31 mouse cellular contexts compared by ENCODE assay signal in the genomic region with DNA sequence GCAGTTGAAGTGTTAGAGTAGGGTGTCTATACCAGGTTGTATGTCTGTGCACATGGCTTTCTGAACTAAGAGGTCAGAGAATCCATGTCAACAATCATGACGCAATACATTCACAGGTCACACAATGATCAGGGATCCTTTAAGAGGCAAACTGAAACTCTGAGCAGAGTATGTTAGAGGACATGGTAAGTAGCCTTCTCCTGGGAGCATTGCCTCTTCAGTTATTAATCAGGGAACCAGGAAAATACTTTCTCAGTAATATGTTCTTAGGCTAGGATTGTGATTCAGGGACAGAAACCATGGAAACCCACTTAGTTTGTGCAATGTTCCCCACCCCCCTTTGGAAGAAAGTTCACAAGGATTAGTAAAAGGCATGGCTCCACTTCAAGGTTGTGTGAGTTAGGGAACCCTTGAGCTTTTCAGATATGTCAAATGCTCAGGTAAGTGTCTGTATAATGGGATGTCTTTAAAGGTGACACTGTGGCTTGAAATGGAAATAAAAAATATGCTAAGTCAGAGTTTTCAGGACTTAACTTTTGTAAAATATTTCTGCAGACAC. TPM values are rescaled to one million over a fixed set of nuclear protein-coding genes. Genes with fewer than 3 reads are reported as not detected.
A peak's percentile ranks its signal among the peaks of the same experiment; 100 is the strongest.
DNase-seq lines count a peak whose midpoint lies in the region; ATAC-seq and TF ChIP-seq lines count a peak whose summit lies in the region.
"Had no signal": no experiment of that assay in that cellular context is flagged by ENCODE, and none has a peak within 500 bp of the region (broad histone marks: within the 10 kb centered on the region; RNA-seq: fewer than 3 reads in every experiment).

No protein-coding gene starts in this region.

- peaks cover 28% of the 10 kb centered on the region for H3K4me1 ChIP-seq in heart, embryonic 16.5 days (ENCODE audit: control insufficient read depth, insufficient read depth, low read length)
- no peaks in the 10 kb centered on the region for H3K4me1 ChIP-seq in lung, embryonic 15.5 days
- peaks cover 2% of the 10 kb centered on the region; the same call in 1 of the 2 replicates for H3K4me1 ChIP-seq in cortical plate, adult 2 months (ENCODE audit: control insufficient read depth, insufficient read depth, low read length)
- H3K4me1 ChIP-seq: forebrain, embryonic 10.5 days; hindbrain, embryonic 12.5 days; kidney, embryonic 15.5 days; limb, embryonic 15.5 days; midbrain, embryonic 15.5 days; neural tube, embryonic 13.5 days; stomach, embryonic 15.5 days had no signal

- H3K4me3 ChIP-seq in gastrocnemius, adult 2 months = peak overlapping the region; percentile 5; the same call in 1 of the 2 replicates
- no peak overlapping the region for H3K4me3 ChIP-seq in heart, embryonic 16.5 days (ENCODE audit: low read length)
- no peak overlapping the region for H3K4me3 ChIP-seq in lung, embryonic 15.5 days
- no peak overlapping the region for H3K4me3 ChIP-seq in cortical plate, adult 2 months (ENCODE audit: insufficient read depth, low read length)
- H3K4me3 ChIP-seq: forebrain, embryonic 10.5 days; hindbrain, embryonic 12.5 days; kidney, embryonic 15.5 days; limb, embryonic 15.5 days; midbrain, embryonic 15.5 days; neural tube, embryonic 13.5 days; stomach, embryonic 15.5 days had no signal

- peak overlapping the region; percentile 80 for H3K27ac ChIP-seq in gastrocnemius, adult 2 months
- H3K27ac ChIP-seq in heart, embryonic 16.5 days (ENCODE audit: low read length) = peak overlapping the region; percentile 47
- peak overlapping the region; percentile 26; the same call in 1 of the 2 replicates for H3K27ac ChIP-seq in lung, embryonic 15.5 days
- H3K27ac ChIP-seq in cortical plate, adult 2 months (ENCODE audit: insufficient read depth, low read length) = peak overlapping the region; percentile 42
- H3K27ac ChIP-seq: forebrain, embryonic 10.5 days; hindbrain, embryonic 12.5 days; kidney, embryonic 15.5 days; limb, embryonic 15.5 days; macrophage; midbrain, embryonic 15.5 days; neural tube, embryonic 13.5 days; stomach, embryonic 15.5 days had no signal

- intact Hi-C loops in gastrocnemius, adult 2 months (cut with DNase I) = no loop called here

- 0 out of 2 replicates have a peak overlapping the region, but pooled peaks have one; percentile 2 for H3K4me2 ChIP-seq in heart, embryonic 16.5 days (ENCODE audit: low read depth, low read length)
- no peak overlapping the region for H3K4me2 ChIP-seq in lung, embryonic 15.5 days
- H3K4me2 ChIP-seq: hindbrain, embryonic 12.5 days; kidney, embryonic 15.5 days; limb, embryonic 15.5 days; midbrain, embryonic 15.5 days; neural tube, embryonic 13.5 days; stomach, embryonic 15.5 days had no signal

- peaks cover 3% of the 10 kb centered on the region; the same call in 1 of the 2 replicates for H3K36me3 ChIP-seq in heart, embryonic 16.5 days (ENCODE audit: control insufficient read depth, insufficient read depth)
- no peaks in the 10 kb centered on the region for H3K36me3 ChIP-seq in lung, embryonic 15.5 days
- H3K36me3 ChIP-seq: forebrain, embryonic 10.5 days; hindbrain, embryonic 12.5 days; kidney, embryonic 15.5 days; limb, embryonic 15.5 days; midbrain, embryonic 15.5 days; neural tube, embryonic 13.5 days; stomach, embryonic 15.5 days had no signal

- TF ChIP-seq CTCF in gastrocnemius, adult 2 months (IDR thresholded peaks at IDR 0.05) = no peak
- no peak for TF ChIP-seq CTCF in cortical plate, adult 2 months (IDR thresholded peaks at IDR 0.05; ENCODE audit: extremely low read depth, insufficient read depth, low read length)

- H3K9me3 ChIP-seq in heart, embryonic 16.5 days (replicated peaks; ENCODE audit: control insufficient read depth, low read length) = 0 out of 2 replicates have a peak, but pooled peaks cover 4% of the 10 kb centered on the region
- H3K9me3 ChIP-seq in lung, embryonic 15.5 days = no peaks in the 10 kb centered on the region
- H3K9me3 ChIP-seq: forebrain, embryonic 10.5 days; hindbrain, embryonic 12.5 days; kidney, embryonic 15.5 days; limb, embryonic 15.5 days; midbrain, embryonic 15.5 days; neural tube, embryonic 13.5 days; stomach, embryonic 15.5 days had no signal

- no peak overlapping the region for H3K9ac ChIP-seq in heart, embryonic 16.5 days (ENCODE audit: low read length)
- no peak overlapping the region for H3K9ac ChIP-seq in lung, embryonic 15.5 days
- H3K9ac ChIP-seq: hindbrain, embryonic 12.5 days; kidney, embryonic 15.5 days; limb, embryonic 15.5 days; midbrain, embryonic 15.5 days; neural tube, embryonic 13.5 days; stomach, embryonic 15.5 days had no signal

- 81% methylated on average over 1 of the region's 1 CpGs for WGBS in heart, embryonic 16.5 days
- 81% methylated on average over 1 of the region's 1 CpGs for WGBS in lung, embryonic 15.5 days

- no peak for TF ChIP-seq POLR2A in cortical plate, adult 2 months (IDR thresholded peaks at IDR 0.05; ENCODE audit: extremely low read depth, insufficient read depth, low read length)

- ATAC-seq in heart, embryonic 16.5 days (replicated peaks; ENCODE audit: extremely low read depth, insufficient read depth, low FRiP score) = no peak
- ATAC-seq in lung, embryonic 15.5 days (ENCODE audit: borderline replicate concordance, extremely low read depth, low FRiP score, low TSS enrichment) = 0 out of 2 replicates have a peak, but pooled peaks have one; percentile 19
- ATAC-seq: CD4-positive, CD25-positive, alpha-beta regulatory T cell, adult 4 months; forebrain, embryonic 16.5 days; midbrain, embryonic 15.5 days had no signal

- DNase-seq in gastrocnemius, adult 2 months = no peak
- DNase-seq in gastrocnemius, postnatal 4 days (ENCODE audit: low spot score in 2 of 2) = no peak
- no peak for DNase-seq in heart, adult 9 months (ENCODE audit: low spot score in 2 of 2)
- DNase-seq in lung, postnatal 25 days (ENCODE audit: low spot score) = no peak
- no peak for DNase-seq in ovary, postnatal 10 days (ENCODE audit: low spot score)
- DNase-seq: cerebellum, adult 11-12 months; cerebellum, postnatal 10 days; gastrocnemius, postnatal 14 days; kidney, adult 11 months; left cerebral cortex, postnatal 4 days; right cerebral cortex, postnatal 4 days; thymus, postnatal 25 days had no signal

- no peaks in the 10 kb centered on the region for H3K27me3 ChIP-seq in heart, embryonic 16.5 days (ENCODE audit: control insufficient read depth, insufficient read depth, low read length)
- H3K27me3 ChIP-seq in lung, embryonic 15.5 days = no peaks in the 10 kb centered on the region; the same call in 1 of the 2 replicates
- H3K27me3 ChIP-seq: hindbrain, embryonic 12.5 days; kidney, embryonic 15.5 days; limb, embryonic 15.5 days; midbrain, embryonic 15.5 days; neural tube, embryonic 13.5 days; stomach, embryonic 15.5 days had no signal

RNA-seq across cellular contexts. Expression of a gene that starts 26.4 kb away (rescaled TPM):
- under 1 TPM in 1 of 2 experiments, not detected in 1; 0.18 TPM for total RNA-seq in gastrocnemius, adult 2 months (2021)
- not detected for total RNA-seq in gastrocnemius, postnatal 4 days (2021)
- polyA plus RNA-seq in heart, embryonic 16.5 days (2015; fragmentation: Nextera tagmentation; extraction: Ambion mirVana) = 0.14 TPM in 1 of 2 replicates, not detected in the other
- not detected in 2 replicates for polyA plus RNA-seq in lung, embryonic 15.5 days (2015; fragmentation: Nextera tagmentation; extraction: Ambion mirVana)
- not detected in 2 replicates for polyA plus RNA-seq in cortical plate, adult 2 months (2012; rRNA removed)
- total RNA-seq: adrenal gland, postnatal 4 days; heart, adult 8-10 months; layer of hippocampus, postnatal 10 days; left cerebral cortex, adult 8-10 months; left cerebral cortex, postnatal 4 days had no signal
- polyA plus RNA-seq: CD4-positive, CD25-positive, alpha-beta regulatory T cell, adult 4 months; embryonic facial prominence, embryonic 11.5 days; forebrain, embryonic 10.5 days; forebrain, embryonic 16.5 days; hindbrain, embryonic 12.5 days; kidney, embryonic 15.5 days; large intestine, adult 2 months; limb, embryonic 15.5 days; macrophage; midbrain, embryonic 15.5 days; neural tube, embryonic 13.5 days; stomach, embryonic 15.5 days had no signal

RNA-seq across cellular contexts. Expression of a gene that starts 27.1 kb away (rescaled TPM):
- total RNA-seq in gastrocnemius, adult 2 months (2021) = 10 to 100 TPM; 25.3 to 37.5 TPM
- 10 to 100 TPM; 41.5 to 49.7 TPM for total RNA-seq in gastrocnemius, postnatal 4 days (2021)
- 16.3 and 19.8 TPM in 2 replicates for polyA plus RNA-seq in heart, embryonic 16.5 days (2015; fragmentation: Nextera tagmentation; extraction: Ambion mirVana)
- polyA plus RNA-seq in lung, embryonic 15.5 days (2015; fragmentation: Nextera tagmentation; extraction: Ambion mirVana) = 7.8 and 9.0 TPM in 2 replicates
- polyA plus RNA-seq in cortical plate, adult 2 months (2012; rRNA removed) = 9.4 and 10.5 TPM in 2 replicates
- polyA plus RNA-seq: macrophage had no signal

Comparison
In these comparisons a context has a peak if more than half of its experiments do, and no peak if none do; other contexts are left out.
1. H3K27ac ChIP-seq: peak in every context shown above with its lines; median percentile 80 in gastrocnemius, adult 2 months; 47 in heart, embryonic 16.5 days; 42 in cortical plate, adult 2 months; 26 in lung, embryonic 15.5 days.